Mouse (Mus musculus) forebrain, embryonic 16.5 days (tissue): ENCODE measurements at regions not wholly inside any gene's neighbourhood (a gene's known extent, or its start where the extent isn't known, plus 50 kb on each side); places are given as distances from the start of the nearest gene placed in this dataset.

ENCODE experiments used
- ATAC-seq: fragments of 200-750 bp; cut with Nextera tagmentation; 2 replicates; pipeline ENCODE4 v1.8.0; 2017; ENCODE audit warnings: mild to moderate bottlenecking, moderate library complexity
- H3K27ac ChIP-seq: fragments of 300-500 bp; sonication (generic); 2 replicates; pipeline ENCODE4 v1.5.1; 2014; ENCODE audit warnings: low read length, control low read depth
- H3K27me3 ChIP-seq: fragments of 300-500 bp; sonication (generic); replicated peaks from 2 replicates; pipeline ENCODE4 v1.6.1; 2014; ENCODE audit warnings: low read length; ENCODE audit not compliant: control insufficient read depth, insufficient read depth
- H3K36me3 ChIP-seq: fragments of 300-500 bp; sonication (generic); 2 replicates; pipeline ENCODE4 v1.6.1; 2014; ENCODE audit not compliant: control insufficient read depth, insufficient read depth
- H3K4me1 ChIP-seq: fragments of 300-500 bp; sonication (generic); replicated peaks from 2 replicates; pipeline ENCODE4 v1.6.1; 2014; ENCODE audit warnings: low read length; ENCODE audit not compliant: control insufficient read depth, insufficient read depth
- H3K4me2 ChIP-seq: fragments of 300-500 bp; sonication (generic); 2 replicates; pipeline ENCODE4 v1.6.1; 2014; ENCODE audit warnings: mild to moderate bottlenecking, low read length, control low read depth
- H3K4me3 ChIP-seq: fragments of 300-500 bp; sonication (generic); replicated peaks from 2 replicates; pipeline ENCODE4 v1.5.1; 2014; ENCODE audit warnings: mild to moderate bottlenecking, low read length, control low read depth
- H3K9ac ChIP-seq: fragments of 300-500 bp; sonication (generic); replicated peaks from 2 replicates; pipeline ENCODE4 v1.6.1; 2014; ENCODE audit warnings: low read depth, low read length, control low read depth
- H3K9me3 ChIP-seq: fragments of 300-500 bp; sonication (generic); 2 replicates; pipeline ENCODE4 v1.6.1; 2016; ENCODE audit warnings: low read length; ENCODE audit not compliant: control insufficient read depth
- WGBS: fragments of 180-500 bp; shearing (Covaris S2); extraction: QIAGEN DNeasy Blood & Tissue Kit; methylation state at CpG from one replicate; pipeline ENCODE4 v1.1.7; 2014; 5-methylcytosine and 5-hydroxymethylcytosine counted together

DNA sequence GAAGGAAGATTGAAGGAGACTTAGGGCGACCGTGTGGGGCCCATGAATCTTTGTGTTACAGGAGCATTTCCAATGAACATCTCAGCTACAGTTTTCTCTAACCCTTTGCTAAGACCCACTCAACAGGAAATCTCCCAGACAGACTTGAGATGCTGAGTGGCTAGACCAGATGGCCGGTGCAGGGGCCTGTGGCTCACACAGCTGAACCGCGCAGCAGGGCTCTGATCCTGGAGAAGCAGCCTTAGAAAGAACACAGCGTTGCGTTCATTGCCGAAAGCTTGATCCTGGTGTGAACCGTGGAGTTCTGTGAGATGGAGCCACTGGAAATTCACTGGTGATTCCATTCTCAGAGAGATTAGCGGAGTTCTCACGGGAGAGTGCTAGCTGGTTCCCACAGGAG lies 115.9 kb upstream of the Spata13 start:
- H3K9me3 ChIP-seq, result no peaks in the 10 kb centered on the region; the same call in 1 of the 2 replicates
- no peak overlapping the region for H3K4me2 ChIP-seq
- no peak for ATAC-seq
- H3K27me3 ChIP-seq, result no peaks in the 10 kb centered on the region
- H3K36me3 ChIP-seq, result no peaks in the 10 kb centered on the region
- WGBS, result 92% methylated on average over 11 of the region's 11 CpGs
- no peak overlapping the region for H3K4me3 ChIP-seq
- no peaks in the 10 kb centered on the region for H3K4me1 ChIP-seq
- H3K27ac ChIP-seq, result no peak overlapping the region
- no peak overlapping the region for H3K9ac ChIP-seq

DNA sequence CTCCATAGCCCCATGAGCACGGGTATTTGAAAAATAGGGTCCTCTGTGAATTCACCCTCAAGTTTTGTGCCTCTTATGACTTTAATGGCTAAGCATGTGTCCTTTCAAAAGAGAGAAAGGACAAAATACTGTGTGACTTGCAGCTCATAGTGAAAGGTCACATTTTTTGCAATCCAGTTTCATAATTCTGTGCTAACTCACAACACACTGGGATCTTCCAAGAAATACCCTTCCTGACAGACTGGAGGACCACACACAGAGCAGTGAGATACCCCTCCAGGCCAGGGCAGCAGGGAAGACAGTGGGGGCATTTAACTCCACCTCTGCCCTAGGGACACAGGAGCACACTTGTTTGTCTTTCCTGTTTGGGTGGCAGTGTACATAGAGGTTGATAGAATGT lies 110.8 kb upstream of the Spata13 start:
- Histone ChIP-seq H3K9ac (no peak overlapping the region), H3K27ac (no peak overlapping the region), H3K4me3 (no peak overlapping the region), H3K9me3 (no peaks in the 10 kb centered on the region; the same call in 1 of the 2 replicates), H3K4me2 (no peak overlapping the region), H3K27me3 (no peaks in the 10 kb centered on the region), H3K36me3 (no peaks in the 10 kb centered on the region), H3K4me1 (no peaks in the 10 kb centered on the region; the same call in 1 of the 2 replicates)
- ATAC-seq, result no peak
- WGBS, result 58% methylated on average over 1 of the region's 1 CpGs

DNA sequence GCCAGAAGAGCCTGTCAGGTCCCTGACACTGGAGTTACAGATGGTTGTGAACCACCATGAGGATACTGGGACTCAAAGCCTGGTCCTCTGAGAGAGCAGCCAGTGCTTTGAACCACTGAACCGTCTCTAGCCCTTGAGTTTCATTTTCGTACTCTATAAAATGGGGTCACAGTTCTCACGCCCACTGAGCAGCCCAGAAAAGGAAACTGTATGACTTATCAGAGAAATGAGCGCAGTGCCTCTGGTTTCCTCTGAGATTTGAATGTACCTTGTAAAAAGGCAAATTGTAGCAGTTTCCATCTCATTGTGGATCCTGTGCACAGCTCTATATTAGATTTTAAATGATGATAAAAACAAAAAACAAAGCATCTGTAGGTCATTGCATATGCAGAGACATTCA lies 108.9 kb upstream of the Spata13 start:
- Histone ChIP-seq H3K27me3 (no peaks in the 10 kb centered on the region), H3K4me1 (peaks cover 6% of the 10 kb centered on the region), H3K27ac (no peak overlapping the region), H3K9ac (no peak overlapping the region), H3K9me3 (no peaks in the 10 kb centered on the region), H3K36me3 (no peaks in the 10 kb centered on the region), H3K4me3 (no peak overlapping the region), H3K4me2 (no peak overlapping the region)
- ATAC-seq, result no peak
- WGBS, result 80% methylated on average over 4 of the region's 4 CpGs

DNA sequence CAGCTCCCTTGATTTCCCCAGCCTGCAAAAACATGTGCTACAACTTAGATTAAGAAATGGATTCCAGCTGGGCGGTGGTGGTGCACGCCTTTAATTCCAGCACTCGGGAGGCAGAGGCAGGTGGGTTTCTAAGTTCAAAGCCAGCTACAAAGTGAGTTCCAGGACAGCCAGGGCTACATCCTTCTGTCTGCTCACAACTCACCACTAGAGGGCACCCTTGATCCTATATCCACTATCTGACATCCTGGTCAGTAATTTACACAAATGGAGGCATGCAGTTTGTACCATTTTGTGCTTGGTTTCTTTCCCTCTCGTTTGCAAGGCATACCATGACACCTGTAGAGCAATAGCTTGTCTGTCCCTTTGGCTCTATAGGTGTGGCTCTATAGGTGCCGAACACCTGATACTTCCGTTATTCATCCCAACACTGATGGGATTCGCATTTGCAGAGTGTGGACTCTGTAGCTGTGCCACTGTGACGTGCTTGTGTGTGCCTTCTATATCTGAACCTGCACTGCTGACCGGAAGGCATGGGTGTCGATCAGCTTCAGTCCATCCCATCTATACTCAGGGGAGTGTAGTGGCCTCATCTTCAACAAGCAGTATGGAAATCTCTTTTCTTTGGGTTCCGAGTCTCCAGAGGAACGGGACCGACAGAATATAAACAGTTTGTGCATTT lies 108.4 kb upstream of the Spata13 start:
- H3K27ac ChIP-seq, result no peak overlapping the region
- H3K4me1 ChIP-seq, result peaks cover 11% of the 10 kb centered on the region
- H3K9me3 ChIP-seq, result no peaks in the 10 kb centered on the region
- no peaks in the 10 kb centered on the region for H3K36me3 ChIP-seq
- no peaks in the 10 kb centered on the region for H3K27me3 ChIP-seq
- no peak overlapping the region for H3K4me2 ChIP-seq
- H3K4me3 ChIP-seq, result no peak overlapping the region
- ATAC-seq, result peak; percentile 61
- H3K9ac ChIP-seq, result no peak overlapping the region
- 72% methylated on average over 13 of the region's 13 CpGs for WGBS

DNA sequence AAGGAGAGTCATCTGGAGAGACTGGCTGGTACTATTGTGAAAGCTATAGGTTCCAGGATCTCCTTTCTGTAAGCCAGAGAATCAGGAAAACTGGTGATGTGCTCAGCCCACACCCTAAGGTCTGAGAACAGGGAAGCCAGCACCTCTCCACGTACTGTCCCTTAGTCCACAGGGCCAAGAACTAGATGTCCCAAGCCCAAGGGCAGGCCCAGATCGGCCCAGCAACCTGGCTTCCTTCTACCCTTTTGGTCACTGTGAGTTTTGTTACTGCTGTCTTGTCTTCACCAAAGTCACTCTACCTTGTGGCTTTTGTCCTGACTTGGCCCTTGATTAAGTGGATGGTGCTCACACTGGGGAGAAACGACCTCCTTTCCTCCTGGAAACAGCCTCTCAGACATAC lies 107.8 kb upstream of the Spata13 start:
- ATAC-seq, result no peak
- 75% methylated on average over 3 of the region's 3 CpGs for WGBS
- Histone ChIP-seq H3K9me3 (no peaks in the 10 kb centered on the region), H3K4me1 (peaks cover 11% of the 10 kb centered on the region), H3K9ac (no peak overlapping the region), H3K36me3 (no peaks in the 10 kb centered on the region), H3K27ac (no peak overlapping the region), H3K4me3 (no peak overlapping the region), H3K4me2 (no peak overlapping the region), H3K27me3 (no peaks in the 10 kb centered on the region)

DNA sequence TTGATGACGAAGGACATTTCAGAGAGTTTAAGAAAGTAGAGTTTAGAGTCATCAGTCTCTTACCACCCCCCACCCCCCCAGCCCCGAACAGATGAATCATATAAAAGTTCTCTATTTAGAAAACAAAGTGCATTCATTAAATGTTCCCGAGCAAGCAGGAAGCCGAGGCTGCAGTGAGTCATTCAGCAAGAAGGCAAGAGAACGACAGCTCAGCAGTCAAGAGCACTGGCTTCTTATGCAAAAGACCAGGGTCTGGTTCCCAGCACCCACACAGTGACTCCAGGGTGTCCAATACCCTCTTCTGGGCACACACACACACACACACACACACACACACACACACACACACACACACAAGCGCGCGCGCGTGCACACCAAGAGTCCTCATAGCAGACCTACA lies 107.0 kb upstream of the Spata13 start:
- 67% methylated on average over 10 of the region's 10 CpGs for WGBS
- Histone ChIP-seq H3K36me3 (no peaks in the 10 kb centered on the region), H3K27me3 (no peaks in the 10 kb centered on the region), H3K4me1 (peaks cover 11% of the 10 kb centered on the region), H3K4me3 (no peak overlapping the region), H3K27ac (no peak overlapping the region), H3K9me3 (no peaks in the 10 kb centered on the region), H3K9ac (no peak overlapping the region), H3K4me2 (no peak overlapping the region)
- no peak for ATAC-seq

DNA sequence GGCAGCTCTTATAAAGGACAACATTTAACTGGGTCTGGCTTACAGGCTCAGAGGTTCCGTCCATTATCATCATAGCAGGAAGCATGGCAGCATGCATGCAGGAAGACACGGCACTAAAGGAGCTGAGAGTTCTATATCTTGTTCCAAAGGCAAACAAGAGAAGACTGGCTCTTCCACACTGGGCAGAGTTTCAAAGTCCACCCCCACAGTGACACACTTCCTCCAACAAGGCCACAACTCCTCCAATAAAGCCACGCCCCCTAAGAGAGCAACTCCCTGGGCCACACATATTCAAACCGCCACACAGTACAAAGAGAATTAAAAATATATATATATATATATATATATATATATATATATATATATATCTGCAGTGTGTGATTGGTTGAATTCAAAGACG lies 105.8 kb upstream of the Spata13 start:
- Histone ChIP-seq H3K9me3 (no peaks in the 10 kb centered on the region), H3K9ac (no peak overlapping the region), H3K4me2 (no peak overlapping the region), H3K4me1 (peaks cover 11% of the 10 kb centered on the region), H3K27ac (no peak overlapping the region), H3K4me3 (no peak overlapping the region), H3K36me3 (no peaks in the 10 kb centered on the region), H3K27me3 (no peaks in the 10 kb centered on the region)
- WGBS, result 88% methylated on average over 5 of the region's 5 CpGs
- no peak for ATAC-seq

DNA sequence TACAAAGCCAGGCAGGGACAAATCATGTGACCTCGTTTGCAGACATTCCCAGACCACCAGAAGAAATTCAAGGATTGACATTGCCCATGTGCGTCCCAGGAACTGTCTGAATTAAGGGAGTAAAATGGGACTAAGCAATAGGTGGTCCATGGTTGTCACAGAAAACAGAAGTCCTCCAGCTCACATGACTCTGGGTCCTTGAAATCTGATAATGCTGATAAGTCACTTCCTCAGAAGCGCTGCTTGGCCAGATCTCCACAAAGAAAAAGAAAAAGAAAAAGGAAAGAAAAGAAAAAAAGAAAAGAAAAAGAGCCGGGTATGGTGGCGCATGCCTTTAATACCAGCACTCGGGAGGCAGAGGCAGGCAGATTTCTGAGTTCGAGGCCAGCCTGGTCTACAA lies 105.3 kb upstream of the Spata13 start:
- H3K9ac ChIP-seq, result no peak overlapping the region
- H3K4me2 ChIP-seq, result no peak overlapping the region
- WGBS, result 89% methylated on average over 7 of the region's 7 CpGs
- ATAC-seq, result no peak
- no peak overlapping the region for H3K27ac ChIP-seq
- H3K9me3 ChIP-seq, result no peaks in the 10 kb centered on the region
- H3K4me3 ChIP-seq, result no peak overlapping the region
- H3K27me3 ChIP-seq, result no peaks in the 10 kb centered on the region
- H3K4me1 ChIP-seq, result peaks cover 16% of the 10 kb centered on the region
- no peaks in the 10 kb centered on the region for H3K36me3 ChIP-seq

DNA sequence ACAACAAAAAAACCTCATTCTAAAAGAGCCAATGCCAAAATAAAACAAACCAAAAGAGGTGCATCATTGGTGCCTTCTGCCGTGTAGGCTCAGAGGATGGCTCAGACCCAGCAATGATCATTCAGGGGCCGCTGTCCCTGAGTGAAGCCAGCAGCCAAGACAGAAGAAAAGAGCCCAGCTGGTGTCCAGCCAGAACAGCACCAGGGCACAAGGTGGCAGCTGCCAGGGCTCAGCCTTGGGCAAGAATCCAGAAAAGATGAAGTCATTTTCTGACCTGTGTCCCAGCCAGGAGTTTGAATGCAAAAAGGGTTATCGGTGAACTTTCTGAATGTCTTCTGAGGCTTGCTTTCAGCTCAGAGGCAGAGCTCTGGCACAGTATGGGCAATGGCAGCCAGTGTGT lies 104.8 kb upstream of the Spata13 start:
- Histone ChIP-seq H3K27ac (no peak overlapping the region), H3K36me3 (no peaks in the 10 kb centered on the region)
- peak; percentile 43 for ATAC-seq

More for the DNA sequence above, 104.8 kb upstream of the Spata13 start:
- Histone ChIP-seq H3K4me2 (no peak overlapping the region), H3K27me3 (no peaks in the 10 kb centered on the region), H3K9me3 (no peaks in the 10 kb centered on the region), H3K4me1 (peaks cover 21% of the 10 kb centered on the region), H3K4me3 (no peak overlapping the region), H3K9ac (no peak overlapping the region)
- WGBS, result 17% methylated on average over 3 of the region's 3 CpGs
